Comparison of ENCODE assay signal across 8 mouse cellular contexts in genomic region chr12:98181729-98182128, GRCm38 (mm10).
DNase-seq lines count a peak whose midpoint lies in the region; ATAC-seq lines count a peak whose summit lies in the region.

No protein-coding gene starts in this region.

- peak; percentile 4 to 62 for DNase-seq in heart, adult 18-20 months
- DNase-seq in heart, adult 9 months (ENCODE audit: low spot score in 2 of 2) = no peak
- peak; percentile 18 for DNase-seq in c-Kit-positive CD71-positive TER-119-positive erythroid progenitor cells, embryonic 14.5 days (ENCODE audit: low spot score)
- peak; percentile 54 to 56 for DNase-seq in left cerebral cortex, adult 18-20 months (ENCODE audit: low spot score in 2 of 2)
- no peak for DNase-seq in spleen, postnatal 36 days (ENCODE audit: low spot score in 2 of 2)

- H3K9me3 ChIP-seq in forebrain, embryonic 15.5 days = no peaks in the 10 kb centered on the region
- no peaks in the 10 kb centered on the region for H3K9me3 ChIP-seq in hindbrain, embryonic 15.5 days
- H3K9me3 ChIP-seq in midbrain, embryonic 13.5 days = no peaks in the 10 kb centered on the region

- 12% methylated on average over 9 of the region's 9 CpGs for WGBS in forebrain, embryonic 15.5 days
- 13% methylated on average over 9 of the region's 9 CpGs for WGBS in hindbrain, embryonic 15.5 days
- WGBS in midbrain, embryonic 13.5 days = 14% methylated on average over 9 of the region's 9 CpGs

- no peaks in the 10 kb centered on the region for H3K36me3 ChIP-seq in forebrain, embryonic 15.5 days
- no peaks in the 10 kb centered on the region for H3K36me3 ChIP-seq in hindbrain, embryonic 15.5 days
- no peaks in the 10 kb centered on the region for H3K36me3 ChIP-seq in midbrain, embryonic 13.5 days

- no peaks in the 10 kb centered on the region for H3K27me3 ChIP-seq in forebrain, embryonic 15.5 days
- H3K27me3 ChIP-seq in hindbrain, embryonic 15.5 days = no peaks in the 10 kb centered on the region
- H3K27me3 ChIP-seq in midbrain, embryonic 13.5 days = peaks cover 5% of the 10 kb centered on the region; the same call in 1 of the 2 replicates

- peak overlapping the region; percentile 41 for H3K27ac ChIP-seq in forebrain, embryonic 15.5 days (replicated peaks)
- H3K27ac ChIP-seq in hindbrain, embryonic 15.5 days (replicated peaks) = peak overlapping the region; percentile 51
- H3K27ac ChIP-seq in midbrain, embryonic 13.5 days = peak overlapping the region; percentile 35; the same call in 1 of the 2 replicates

- peak; percentile 70; the same call in 1 of the 2 replicates for ATAC-seq in forebrain, embryonic 15.5 days (replicated peaks)
- peak; percentile 48; the same call in 1 of the 2 replicates for ATAC-seq in hindbrain, embryonic 15.5 days (ENCODE audit: low FRiP score, low read depth)
- peak; percentile 77 for ATAC-seq in midbrain, embryonic 13.5 days

- H3K9ac ChIP-seq in forebrain, embryonic 15.5 days (replicated peaks) = no peak overlapping the region
- no peak overlapping the region for H3K9ac ChIP-seq in hindbrain, embryonic 15.5 days
- H3K9ac ChIP-seq in midbrain, embryonic 13.5 days (replicated peaks) = no peak overlapping the region

- peak overlapping the region; percentile 25; the same call in 1 of the 2 replicates for H3K4me2 ChIP-seq in forebrain, embryonic 15.5 days (replicated peaks)
- peak overlapping the region; percentile 47 for H3K4me2 ChIP-seq in hindbrain, embryonic 15.5 days
- peak overlapping the region; percentile 42 for H3K4me2 ChIP-seq in midbrain, embryonic 13.5 days (replicated peaks)

- H3K4me1 ChIP-seq in forebrain, embryonic 15.5 days = peaks cover 12% of the 10 kb centered on the region
- peaks cover 6% of the 10 kb centered on the region; the same call in 1 of the 2 replicates for H3K4me1 ChIP-seq in hindbrain, embryonic 15.5 days (replicated peaks)
- H3K4me1 ChIP-seq in midbrain, embryonic 13.5 days (replicated peaks) = peaks cover 10% of the 10 kb centered on the region; the same call in 1 of the 2 replicates

- H3K4me3 ChIP-seq in forebrain, embryonic 15.5 days = 0 out of 2 replicates have a peak overlapping the region, but pooled peaks have one; percentile 3
- H3K4me3 ChIP-seq in hindbrain, embryonic 15.5 days = peak overlapping the region; percentile 21; the same call in 1 of the 2 replicates
- peak overlapping the region; percentile 22; the same call in 1 of the 2 replicates for H3K4me3 ChIP-seq in midbrain, embryonic 13.5 days (replicated peaks)

Comparison
In these comparisons a context has a peak if more than half of its experiments do, and no peak if none do; other contexts are left out.
1. DNase-seq: peak in heart, adult 18-20 months (2 of 2), c-Kit-positive CD71-positive TER-119-positive erythroid progenitor cells, embryonic 14.5 days (single experiment) and left cerebral cortex, adult 18-20 months (2 of 2); none in heart, adult 9 months (0 of 2) and spleen, postnatal 36 days (0 of 2).
2. Peak in every context shown above with its lines, with median percentiles within 50 percentile points of each other: ATAC-seq, H3K27ac ChIP-seq, H3K4me2 ChIP-seq and H3K4me3 ChIP-seq.